Mouse (Mus musculus): ENCODE data around the gene Cd2bp2. TPM values are rescaled to one million over a fixed set of nuclear protein-coding genes. Genes with fewer than 3 reads are reported as not detected.

The Cd2bp2 gene
- polyA plus RNA-seq, 1 experiment from 2014 or later: 59.6 TPM

DNA sequence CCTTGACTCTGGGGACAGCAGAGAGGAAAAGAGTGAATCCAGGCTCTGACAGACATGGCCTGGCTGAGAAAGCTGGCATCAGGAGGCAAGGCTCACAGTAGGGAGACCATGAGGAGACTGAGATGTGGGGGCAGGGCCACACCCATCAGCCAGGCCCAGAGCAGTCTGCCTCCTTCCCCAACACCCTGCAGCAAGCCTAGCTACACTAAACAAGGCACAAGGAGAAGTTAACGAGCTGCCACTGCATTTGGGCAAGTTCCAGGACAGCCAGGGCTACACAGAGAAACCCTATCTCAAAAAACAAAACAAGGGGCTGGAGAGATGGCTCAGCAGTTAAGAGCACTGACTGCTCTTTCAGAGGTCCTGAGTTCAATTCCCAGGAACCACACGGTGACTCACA is 53.6 kb downstream of the Cd2bp2 start:
- DNase-seq (no peak), ATAC-seq (ENCODE audit: insufficient read depth) (no peak)
- no peak overlapping the region for H3K9ac ChIP-seq
- H3K27me3 ChIP-seq (ENCODE audit: insufficient read depth, low read length): no peaks in the 10 kb centered on the region
- H3K4me3 ChIP-seq (ENCODE audit: low read depth, low read length): no peak overlapping the region
- WGBS: 35% methylated on average over 2 of the region's 2 CpGs
- no peaks in the 10 kb centered on the region for H3K9me3 ChIP-seq (ENCODE audit: low read depth, low read length)
- H3K27ac ChIP-seq (ENCODE audit: low read depth): no peak overlapping the region
- no peak overlapping the region for H3K4me2 ChIP-seq
- no peak for TF ChIP-seq CTCF (IDR thresholded peaks at IDR 0.05; ENCODE audit: low read depth)
- H3K4me1 ChIP-seq (ENCODE audit: insufficient read depth): no peaks in the 10 kb centered on the region
- no peaks in the 10 kb centered on the region for H3K36me3 ChIP-seq (ENCODE audit: insufficient read depth)

Other genes with a start within 250 kb of the Cd2bp2 start
- 0.39 TPM in 1 of 2 replicates, not detected in the other for gene Asphd1, start 246.5 kb downstream of the Cd2bp2 start, polyA plus RNA-seq (2014; fragmentation: Nextera tagmentation; extraction: Ambion mirVana)
- 0.68 and 1.1 TPM in 2 replicates for gene Sez6l2, start 245.5 kb downstream of the Cd2bp2 start, polyA plus RNA-seq (2014; fragmentation: Nextera tagmentation; extraction: Ambion mirVana)
- 86.1 and 92.8 TPM in 2 replicates for gene Cdipt, start 220.1 kb downstream of the Cd2bp2 start, polyA plus RNA-seq (2014; fragmentation: Nextera tagmentation; extraction: Ambion mirVana)
- gene Cdiptos, start 220.0 kb downstream of the Cd2bp2 start, polyA plus RNA-seq (2014; fragmentation: Nextera tagmentation; extraction: Ambion mirVana): 1.5 TPM in 2 replicates
- gene Mvp, start 181.4 kb downstream of the Cd2bp2 start, polyA plus RNA-seq (2014; fragmentation: Nextera tagmentation; extraction: Ambion mirVana): 7.7 and 8.0 TPM in 2 replicates
- 0.85 TPM in 1 of 2 replicates, not detected in the other for gene Pagr1b, start 179.6 kb downstream of the Cd2bp2 start, polyA plus RNA-seq (2014; fragmentation: Nextera tagmentation; extraction: Ambion mirVana)
- gene Pagr1a, start 178.7 kb downstream of the Cd2bp2 start, polyA plus RNA-seq (2014; fragmentation: Nextera tagmentation; extraction: Ambion mirVana): 21.9 and 44.5 TPM in 2 replicates
- 37.4 and 54.0 TPM in 2 replicates for gene Gm42742, start 175.0 kb downstream of the Cd2bp2 start, polyA plus RNA-seq (2014; fragmentation: Nextera tagmentation; extraction: Ambion mirVana)
- gene Prrt2, start 174.8 kb downstream of the Cd2bp2 start, polyA plus RNA-seq (2014; fragmentation: Nextera tagmentation; extraction: Ambion mirVana): 4.7 and 5.9 TPM in 2 replicates
- gene Maz, start 169.0 kb downstream of the Cd2bp2 start, polyA plus RNA-seq (2014; fragmentation: Nextera tagmentation; extraction: Ambion mirVana): 74.3 and 90.8 TPM in 2 replicates
- 168 and 180 TPM in 2 replicates for gene Kif22, start 153.6 kb downstream of the Cd2bp2 start, polyA plus RNA-seq (2014; fragmentation: Nextera tagmentation; extraction: Ambion mirVana)
- gene Zg16, start 108.7 kb downstream of the Cd2bp2 start, polyA plus RNA-seq (2014; fragmentation: Nextera tagmentation; extraction: Ambion mirVana): not detected in 2 replicates
- gene AI467606, start 104.7 kb downstream of the Cd2bp2 start, polyA plus RNA-seq (2014; fragmentation: Nextera tagmentation; extraction: Ambion mirVana): 6.3 and 6.5 TPM in 2 replicates
- gene Qprt, start 73.8 kb downstream of the Cd2bp2 start, polyA plus RNA-seq (2014; fragmentation: Nextera tagmentation; extraction: Ambion mirVana): 0.22 and 0.47 TPM in 2 replicates
- 0.20 TPM in 1 of 2 replicates, not detected in the other for gene Spn, start 58.2 kb downstream of the Cd2bp2 start, polyA plus RNA-seq (2014; fragmentation: Nextera tagmentation; extraction: Ambion mirVana)
- 26.0 and 33.7 TPM in 2 replicates for gene Tbc1d10b, start 12.4 kb upstream of the Cd2bp2 start, polyA plus RNA-seq (2014; fragmentation: Nextera tagmentation; extraction: Ambion mirVana)
- gene Mylpf, start 12.8 kb upstream of the Cd2bp2 start, polyA plus RNA-seq (2014; fragmentation: Nextera tagmentation; extraction: Ambion mirVana): 8.6 and 12.2 TPM in 2 replicates
- gene Zfp553, start 37.0 kb upstream of the Cd2bp2 start, polyA plus RNA-seq (2014; fragmentation: Nextera tagmentation; extraction: Ambion mirVana): 21.2 and 24.3 TPM in 2 replicates
- gene Sept1, start 37.1 kb upstream of the Cd2bp2 start, polyA plus RNA-seq (2014; fragmentation: Nextera tagmentation; extraction: Ambion mirVana): 20.1 and 20.3 TPM in 2 replicates
- 52.8 and 54.7 TPM in 2 replicates for gene Zfp771, start 48.2 kb upstream of the Cd2bp2 start, polyA plus RNA-seq (2014; fragmentation: Nextera tagmentation; extraction: Ambion mirVana)
- gene Dctpp1, start 64.7 kb upstream of the Cd2bp2 start, polyA plus RNA-seq (2014; fragmentation: Nextera tagmentation; extraction: Ambion mirVana): 202 and 226 TPM in 2 replicates
- gene Sephs2, start 78.0 kb upstream of the Cd2bp2 start, polyA plus RNA-seq (2014; fragmentation: Nextera tagmentation; extraction: Ambion mirVana): 85.3 and 90.4 TPM in 2 replicates
- gene Itgal, start 100.2 kb upstream of the Cd2bp2 start, polyA plus RNA-seq (2014; fragmentation: Nextera tagmentation; extraction: Ambion mirVana): 1.0 and 1.6 TPM in 2 replicates
- gene Zfp768, start 149.5 kb upstream of the Cd2bp2 start, polyA plus RNA-seq (2014; fragmentation: Nextera tagmentation; extraction: Ambion mirVana): 4.7 and 6.5 TPM in 2 replicates
- 6.7 and 8.5 TPM in 2 replicates for gene Zfp747, start 180.0 kb upstream of the Cd2bp2 start, polyA plus RNA-seq (2014; fragmentation: Nextera tagmentation; extraction: Ambion mirVana)
- gene 9130019O22Rik, start 191.1 kb upstream of the Cd2bp2 start, polyA plus RNA-seq (2014; fragmentation: Nextera tagmentation; extraction: Ambion mirVana): 5.6 and 6.8 TPM in 2 replicates
- gene E430018J23Rik, start 197.6 kb upstream of the Cd2bp2 start, polyA plus RNA-seq (2014; fragmentation: Nextera tagmentation; extraction: Ambion mirVana): 4.9 and 7.1 TPM in 2 replicates
- gene Zfp764, start 210.8 kb upstream of the Cd2bp2 start, polyA plus RNA-seq (2014; fragmentation: Nextera tagmentation; extraction: Ambion mirVana): 9.3 and 10.4 TPM in 2 replicates
- 21.6 and 22.6 TPM in 2 replicates for gene Zfp688, start 226.0 kb upstream of the Cd2bp2 start, polyA plus RNA-seq (2014; fragmentation: Nextera tagmentation; extraction: Ambion mirVana)